Mouse (Mus musculus) neural tube, embryonic 15.5 days (tissue): Measurements from ENCODE around the gene Il27. TPM values are rescaled to one million over a fixed set of nuclear protein-coding genes. Genes with fewer than 3 reads are reported as not detected.

Experiments used
- ATAC-seq: fragments of 200-750 bp; cut with Nextera tagmentation; 2 replicates; pipeline ENCODE4 v1.8.0; 2017; ENCODE audit warnings: mild to moderate bottlenecking, moderate TSS enrichment, moderate library complexity; ENCODE audit not compliant: low FRiP score
- H3K27ac ChIP-seq: fragments of 300-500 bp; sonication (generic); replicated peaks from 2 replicates; pipeline ENCODE4 v1.5.1; 2015; ENCODE audit warnings: mild to moderate bottlenecking, inconsistent platforms
- H3K27me3 ChIP-seq: fragments of 300-500 bp; sonication (generic); replicated peaks from 2 replicates; pipeline ENCODE4 v1.6.1; 2015; ENCODE audit warnings: inconsistent platforms
- H3K36me3 ChIP-seq: fragments of 300-500 bp; sonication (generic); 2 replicates; pipeline ENCODE4 v1.6.1; 2015; ENCODE audit warnings: inconsistent platforms
- H3K4me1 ChIP-seq: fragments of 300-500 bp; sonication (generic); 2 replicates; pipeline ENCODE4 v1.6.1; 2015; ENCODE audit warnings: inconsistent platforms
- H3K4me2 ChIP-seq: fragments of 300-500 bp; sonication (generic); 2 replicates; pipeline ENCODE4 v1.6.1; 2015; ENCODE audit warnings: inconsistent platforms, mild to moderate bottlenecking, moderate library complexity
- H3K4me3 ChIP-seq: fragments of 300-500 bp; sonication (generic); replicated peaks from 2 replicates; pipeline ENCODE4 v1.5.1; 2015; ENCODE audit warnings: mild to moderate bottlenecking, inconsistent platforms
- H3K9ac ChIP-seq: fragments of 300-500 bp; sonication (generic); replicated peaks from 2 replicates; pipeline ENCODE4 v1.6.1; 2015; ENCODE audit warnings: mild to moderate bottlenecking, inconsistent platforms
- H3K9me3 ChIP-seq: fragments of 300-500 bp; sonication (generic); replicated peaks from 2 replicates; pipeline ENCODE4 v1.6.1; 2016; ENCODE audit warnings: inconsistent platforms
- WGBS: fragments of 180-500 bp; shearing (Covaris S2); methylation state at CpG from one replicate; pipeline ENCODE4 v1.1.7; 2015; ENCODE audit warnings: mixed read lengths; 5-methylcytosine and 5-hydroxymethylcytosine counted together
- microRNA-seq: library from miRNA; unstranded; fragments of <30 nt; microRNA quantifications from one replicate; pipeline ENCODE4, GENCODE M21; 2017
- polyA plus RNA-seq: library from polyadenylated mRNA; unstranded; fragments of >200 nt; fragmentation: Nextera tagmentation; extraction: Ambion mirVana; gene quantifications from 2 replicates; pipeline ENCODE4 v1.2.1, GENCODE M21; 2015

Il27 gene
- polyA plus RNA-seq, 1 experiment from 2014 or later: not detected

DNA sequence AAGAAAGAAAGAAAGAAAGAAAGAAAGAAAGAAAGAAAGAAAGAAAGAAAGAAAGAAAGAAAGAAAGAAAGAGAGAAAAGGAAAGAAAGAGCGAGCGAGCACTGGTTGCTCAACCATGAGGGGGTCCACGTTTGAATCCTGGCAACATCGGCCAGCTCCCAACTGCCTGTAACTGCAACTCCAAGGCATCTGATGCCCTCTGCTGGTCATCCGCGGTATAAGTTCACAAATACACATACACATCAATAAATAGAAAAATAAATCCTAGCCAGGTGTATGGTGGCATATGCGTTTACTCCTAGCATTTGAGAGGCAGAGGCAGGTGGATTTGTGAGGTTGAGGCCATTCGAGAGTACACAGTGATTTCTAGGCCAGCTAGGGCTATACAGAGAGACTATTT, 17.8 kb downstream of the Il27 start:
- ATAC-seq: no peak
- no peak overlapping the region for H3K9ac ChIP-seq
- H3K4me1 ChIP-seq: peaks cover 15% of the 10 kb centered on the region
- H3K4me2 ChIP-seq: no peak overlapping the region
- H3K9me3 ChIP-seq: no peaks in the 10 kb centered on the region
- H3K36me3 ChIP-seq: peaks cover 40% of the 10 kb centered on the region
- no peak overlapping the region for H3K4me3 ChIP-seq
- H3K27ac ChIP-seq: no peak overlapping the region
- WGBS: 53% methylated on average over 8 of the region's 8 CpGs
- H3K27me3 ChIP-seq: no peaks in the 10 kb centered on the region

- H3K36me3 ChIP-seq: peaks cover 35% of the 10 kb centered on the region
- under 1% methylated on average over 46 of the region's 46 CpGs for WGBS
Measured at GRCm38 (mm10) chr7:126566094-126566765, 28.5 kb downstream of the Il27 start, which contains the start of gene Eif3c. TSS of gene Eif3c (minus strand) at chr7:126566411.

GRCm38 (mm10) chr7:126565693-126566092, 29.0 kb downstream of the Il27 start:
- ATAC-seq: peak; percentile 50; the same call in 1 of the 2 replicates
- no peaks in the 10 kb centered on the region for H3K9me3 ChIP-seq
- no peaks in the 10 kb centered on the region for H3K27me3 ChIP-seq
- H3K27ac ChIP-seq: peak overlapping the region; percentile 79
- WGBS: 3% methylated on average over 24 of the region's 28 CpGs
- peaks cover 9% of the 10 kb centered on the region for H3K4me1 ChIP-seq
- peak overlapping the region; percentile 80 for H3K4me2 ChIP-seq
- H3K9ac ChIP-seq: peak overlapping the region; percentile 78
- H3K4me3 ChIP-seq: peak overlapping the region; percentile 96
- H3K36me3 ChIP-seq: peaks cover 40% of the 10 kb centered on the region

More at GRCm38 (mm10) chr7:126566094-126566765, 28.5 kb downstream of the Il27 start, which contains the start of gene Eif3c:
- Histone ChIP-seq H3K9ac (peak within 1 kb of the TSS; percentile 78), H3K9me3 (no peaks in the 10 kb centered on the region), H3K4me1 (peaks cover 9% of the 10 kb centered on the region), H3K4me2 (peak within 1 kb of the TSS; percentile 80), H3K27me3 (no peaks in the 10 kb centered on the region), H3K4me3 (peak within 1 kb of the TSS; percentile 96), H3K27ac (peak within 1 kb of the TSS; percentile 79)
- ATAC-seq: peak; percentile 94

DNA sequence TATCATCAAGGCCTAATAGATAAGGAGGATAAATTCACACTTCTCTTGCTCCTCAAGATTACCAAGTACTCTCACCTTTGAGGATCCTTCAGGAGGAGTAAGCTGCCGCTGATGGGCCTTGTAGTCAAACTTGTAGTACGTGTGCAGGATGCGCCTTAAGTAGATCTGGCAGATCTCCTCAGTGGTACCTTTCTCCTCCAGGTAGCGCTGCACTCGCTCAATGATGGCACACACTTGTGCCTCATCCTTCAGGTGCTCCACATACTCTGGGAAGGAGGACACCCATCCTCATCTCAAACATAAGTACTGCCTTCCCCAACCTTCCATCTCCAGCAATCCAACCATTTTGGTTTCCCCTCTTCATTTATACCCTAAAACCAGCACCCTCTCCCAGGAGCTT, 38.1 kb downstream of the Il27 start:
- H3K27me3 ChIP-seq: no peaks in the 10 kb centered on the region
- no peak overlapping the region for H3K9ac ChIP-seq
- H3K9me3 ChIP-seq: no peaks in the 10 kb centered on the region
- 92% methylated on average over 5 of the region's 5 CpGs for WGBS
- peaks cover 92% of the 10 kb centered on the region for H3K36me3 ChIP-seq
- H3K4me3 ChIP-seq: no peak overlapping the region
- ATAC-seq: no peak
- H3K4me1 ChIP-seq: no peaks in the 10 kb centered on the region
- H3K4me2 ChIP-seq: no peak overlapping the region
- no peak overlapping the region for H3K27ac ChIP-seq

DNA sequence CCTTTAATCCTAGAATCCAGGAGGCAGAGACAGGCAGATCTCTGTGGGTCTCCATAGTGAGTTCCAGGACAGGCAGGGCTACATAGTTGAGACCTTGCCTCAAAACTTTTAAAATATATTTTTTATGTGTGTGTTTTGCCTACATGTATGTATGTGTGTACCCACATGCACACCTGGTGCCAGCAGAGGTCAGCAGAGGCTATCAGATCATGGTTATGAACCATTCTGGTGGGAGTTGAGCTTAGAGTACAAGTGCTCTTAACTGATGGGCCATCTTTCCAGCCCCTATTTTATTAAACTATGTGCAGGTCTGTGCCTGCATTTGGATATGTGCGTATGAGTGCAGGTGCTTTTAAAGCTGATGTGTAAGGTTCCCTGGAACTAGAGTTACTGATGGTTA, 39.9 kb downstream of the Il27 start:
- Histone ChIP-seq H3K27me3 (no peaks in the 10 kb centered on the region), H3K4me1 (no peaks in the 10 kb centered on the region), H3K4me3 (no peak overlapping the region), H3K27ac (no peak overlapping the region), H3K4me2 (no peak overlapping the region), H3K9ac (no peak overlapping the region), H3K36me3 (peaks cover 93% of the 10 kb centered on the region), H3K9me3 (no peaks in the 10 kb centered on the region)
- 98% methylated on average over 1 of the region's 1 CpGs for WGBS
- no peak for ATAC-seq

DNA sequence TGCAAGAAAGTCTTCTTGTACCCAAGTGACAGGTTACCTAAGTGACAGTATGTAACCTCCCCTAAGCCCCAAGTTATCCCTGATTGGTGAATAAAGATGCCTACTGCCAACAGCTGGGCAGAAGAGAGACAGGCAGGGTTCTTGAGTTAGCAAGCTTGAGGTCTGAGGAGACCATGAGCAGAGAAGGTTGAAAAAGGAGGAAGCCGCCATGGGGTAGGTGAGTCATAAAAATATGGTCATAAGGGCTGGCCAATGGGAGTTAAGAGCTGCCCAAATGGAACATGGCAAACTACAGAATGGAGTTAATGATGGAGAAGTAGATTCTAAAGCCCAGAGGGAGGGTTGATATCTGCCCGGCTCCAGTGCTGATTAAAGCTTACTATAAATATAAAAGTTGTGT, 49.1 kb downstream of the Il27 start:
- no peak overlapping the region for H3K9ac ChIP-seq
- peaks cover 62% of the 10 kb centered on the region for H3K36me3 ChIP-seq
- H3K4me2 ChIP-seq: no peak overlapping the region
- no peak for ATAC-seq
- 98% methylated on average over 2 of the region's 2 CpGs for WGBS
- no peaks in the 10 kb centered on the region for H3K9me3 ChIP-seq
- no peaks in the 10 kb centered on the region for H3K27me3 ChIP-seq
- no peak overlapping the region for H3K27ac ChIP-seq
- H3K4me3 ChIP-seq: no peak overlapping the region
- no peaks in the 10 kb centered on the region for H3K4me1 ChIP-seq

- Histone ChIP-seq H3K36me3 (peaks cover 23% of the 10 kb centered on the region), H3K27me3 (peaks cover 6% of the 10 kb centered on the region), H3K9me3 (no peaks in the 10 kb centered on the region), H3K27ac (no peak overlapping the region), H3K4me1 (peaks cover 2% of the 10 kb centered on the region; the same call in 1 of the 2 replicates), H3K4me2 (no peak overlapping the region), H3K9ac (no peak overlapping the region), H3K4me3 (no peak overlapping the region)
- no peak for ATAC-seq
- WGBS: 95% methylated on average over 1 of the region's 1 CpGs
Measured at GRCm38 (mm10) chr7:126541661-126542060, 53.1 kb downstream of the Il27 start.

Small RNAs within 50 kb of the gene (microRNA-seq; reads per million reads assigned to microRNA genes)
- 1.2 reads per million for gene Mir7059

Other genes with a start within 250 kb of the Il27 start
- gene Lat, start 225.4 kb downstream of the Il27 start, polyA plus RNA-seq: 0.56 and 31.7 TPM in 2 replicates
- 82.4 and 92.7 TPM in 2 replicates for gene Spns1, start 217.5 kb downstream of the Il27 start, polyA plus RNA-seq
- gene Nfatc2ip, start 198.2 kb downstream of the Il27 start, polyA plus RNA-seq: 2.4 and 2.8 TPM in 2 replicates
- 0.22 and 0.26 TPM in 2 replicates for gene Cd19, start 180.1 kb downstream of the Il27 start, polyA plus RNA-seq
- 22.2 and 22.9 TPM in 2 replicates for gene Rabep2, start 166.2 kb downstream of the Il27 start, polyA plus RNA-seq
- gene Atp2a1, start 131.8 kb downstream of the Il27 start, polyA plus RNA-seq: 6.5 and 12.7 TPM in 2 replicates
- gene Sh2b1, start 119.5 kb downstream of the Il27 start, polyA plus RNA-seq: 69.4 and 69.6 TPM in 2 replicates
- gene Tufm, start 107.6 kb downstream of the Il27 start, polyA plus RNA-seq: 139 and 147 TPM in 2 replicates
- 66.0 and 69.5 TPM in 2 replicates for gene Atxn2l, start 91.5 kb downstream of the Il27 start, polyA plus RNA-seq
- gene Eif3c, start 28.5 kb downstream of the Il27 start, polyA plus RNA-seq: 178 and 194 TPM in 2 replicates
- gene Apobr, start 10.0 kb downstream of the Il27 start, polyA plus RNA-seq: 0.22 and 1.3 TPM in 2 replicates
- gene Cln3, start 9.1 kb downstream of the Il27 start, polyA plus RNA-seq: 32.6 and 32.7 TPM in 2 replicates
- 12.4 and 13.9 TPM in 2 replicates for gene Nupr1, start 35.9 kb upstream of the Il27 start, polyA plus RNA-seq
- 53.2 and 64.5 TPM in 2 replicates for gene Sgf29, start 54.4 kb upstream of the Il27 start, polyA plus RNA-seq
- 3.4 and 5.1 TPM in 2 replicates for gene Sult1a1, start 81.5 kb upstream of the Il27 start, polyA plus RNA-seq
- 131 and 154 TPM in 2 replicates for gene Bola2, start 100.5 kb upstream of the Il27 start, polyA plus RNA-seq
- gene Slx1b, start 100.8 kb upstream of the Il27 start, polyA plus RNA-seq: 13.9 and 18.2 TPM in 2 replicates
- gene Coro1a, start 112.8 kb upstream of the Il27 start, polyA plus RNA-seq: 120 and 192 TPM in 2 replicates
- gene Mapk3, start 164.7 kb upstream of the Il27 start, polyA plus RNA-seq: 104 and 105 TPM in 2 replicates
- gene Gdpd3, start 171.4 kb upstream of the Il27 start, polyA plus RNA-seq: 1.0 and 1.5 TPM in 2 replicates
- 187 and 207 TPM in 2 replicates for gene Ypel3, start 182.0 kb upstream of the Il27 start, polyA plus RNA-seq
- gene Tbx6, start 186.5 kb upstream of the Il27 start, polyA plus RNA-seq: 0.34 and 0.35 TPM in 2 replicates
- gene Ppp4c, start 197.6 kb upstream of the Il27 start, polyA plus RNA-seq: 154 and 188 TPM in 2 replicates
- 48.2 and 54.4 TPM in 2 replicates for gene Fam57b, start 202.7 kb upstream of the Il27 start, polyA plus RNA-seq
- not detected in 2 replicates for gene 4930451I11Rik, start 236.7 kb upstream of the Il27 start, polyA plus RNA-seq